Mouse (Mus musculus) liver, embryonic 16.5 days (tissue): ENCODE results near the gene Igtp. TPM values are rescaled to one million over a fixed set of nuclear protein-coding genes. Genes with fewer than 3 reads are reported as not detected.
"Not testable (repeated sequence)": the region's sequence is repeated elsewhere in the genome, so short reads cannot be mapped to it uniquely, and the experiment has no call there.

Source experiments
- ATAC-seq: fragments of 200-750 bp; cut with Nextera tagmentation; 2 replicates; pipeline ENCODE4 v1.8.0; 2017; ENCODE audit warnings: low read depth, mild to moderate bottlenecking, moderate number of reproducible peaks, moderate library complexity
- H3K27ac ChIP-seq: fragments of 300-500 bp; sonication (generic); 2 replicates; pipeline ENCODE4 v1.5.1; 2014; ENCODE audit warnings: mild to moderate bottlenecking, low read length
- H3K27me3 ChIP-seq: fragments of 300-500 bp; sonication (generic); 2 replicates; pipeline ENCODE4 v1.6.1; 2014; ENCODE audit warnings: low read depth, low read length, mixed read lengths; ENCODE audit not compliant: control insufficient read depth, insufficient read depth
- H3K36me3 ChIP-seq: fragments of 300-500 bp; sonication (generic); 2 replicates; pipeline ENCODE4 v1.6.1; 2014; ENCODE audit warnings: mild to moderate bottlenecking; ENCODE audit not compliant: control insufficient read depth, insufficient read depth
- H3K4me1 ChIP-seq: fragments of 300-500 bp; sonication (generic); 2 replicates; pipeline ENCODE4 v1.6.1; 2014; ENCODE audit warnings: low read depth, low read length, mixed read lengths; ENCODE audit not compliant: control insufficient read depth
- H3K4me2 ChIP-seq: fragments of 300-500 bp; sonication (generic); 2 replicates; pipeline ENCODE4 v1.6.1; 2014; ENCODE audit warnings: low read depth, low read length, mixed read lengths
- H3K4me3 ChIP-seq: fragments of 300-500 bp; sonication (generic); 2 replicates; pipeline ENCODE4 v1.5.1; 2014; ENCODE audit warnings: low read depth, mild to moderate bottlenecking, low read length
- H3K9ac ChIP-seq: fragments of 300-500 bp; sonication (generic); 2 replicates; pipeline ENCODE4 v1.6.1; 2014; ENCODE audit warnings: low read depth, low read length
- H3K9me3 ChIP-seq: fragments of 300-500 bp; sonication (generic); replicated peaks from 2 replicates; pipeline ENCODE4 v1.6.1; 2016; ENCODE audit warnings: low read length; ENCODE audit not compliant: control insufficient read depth
- WGBS: fragments of 180-500 bp; shearing (Covaris S2); extraction: QIAGEN DNeasy Blood & Tissue Kit; methylation state at CpG from one replicate; pipeline ENCODE4 v1.1.7; 2014; ENCODE audit not compliant: insufficient replicate concordance; 5-methylcytosine and 5-hydroxymethylcytosine counted together
- polyA plus RNA-seq: library from polyadenylated mRNA; unstranded; fragments of >200 nt; fragmentation: Nextera tagmentation; extraction: Ambion mirVana; gene quantifications from 2 replicates; pipeline ENCODE4 v1.2.1, GENCODE M21; 2015

The Igtp gene
- polyA plus RNA-seq, 1 experiment from 2014 or later: 9.6 TPM

DNA sequence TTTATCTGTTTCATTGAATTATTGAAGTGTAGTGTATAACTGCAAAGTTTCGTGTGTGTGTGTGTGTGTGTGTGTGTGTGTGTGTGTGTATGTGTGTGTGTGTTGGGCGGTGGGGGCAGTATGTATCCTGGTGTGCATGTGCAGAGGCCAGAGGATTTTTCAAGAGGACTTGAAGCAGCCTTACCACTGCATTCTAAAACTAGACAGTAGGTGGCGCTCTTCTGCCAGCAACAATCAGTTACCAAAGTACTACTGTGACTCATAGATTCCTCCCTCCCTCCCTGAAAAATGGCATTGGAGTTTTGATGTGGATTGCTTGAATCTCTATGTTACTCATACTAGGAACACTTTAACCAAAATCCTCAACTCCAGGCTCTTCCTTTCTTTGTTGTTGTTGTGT lies 19.8 kb upstream of the Igtp start:
- 13% methylated on average over 3 of the region's 3 CpGs for WGBS
- H3K9ac ChIP-seq: no peak overlapping the region

DNA sequence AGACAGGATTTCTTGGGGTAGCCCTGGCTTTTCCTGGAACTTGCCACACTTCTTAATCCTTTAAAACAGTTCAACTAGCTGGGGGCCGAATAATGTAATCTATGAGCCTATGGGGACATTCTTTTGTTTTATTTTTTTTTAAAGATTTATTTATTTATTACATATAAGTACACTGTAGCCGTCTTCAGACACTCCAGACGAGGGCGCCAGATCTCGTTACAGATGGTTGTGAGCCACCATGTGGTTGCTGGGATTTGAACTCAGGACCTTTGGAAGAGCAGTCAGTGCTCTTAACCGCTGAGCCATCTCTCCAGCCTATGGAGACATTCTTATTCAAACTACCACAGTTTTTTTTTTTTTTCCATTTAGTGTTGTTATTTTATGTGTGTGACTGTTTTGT lies 19.4 kb upstream of the Igtp start:
- H3K4me3 ChIP-seq, H3K4me2 ChIP-seq, H3K9ac ChIP-seq, H3K4me1 ChIP-seq, H3K27me3 ChIP-seq, H3K9me3 ChIP-seq, H3K27ac ChIP-seq, ATAC-seq: not testable (repeated sequence)
- 80% methylated on average over 6 of the region's 6 CpGs for WGBS
- H3K36me3 ChIP-seq: peaks cover 23% of the 10 kb centered on the region

More for the DNA sequence above, 19.8 kb upstream of the Igtp start:
- Histone ChIP-seq H3K9me3 (no peaks in the 10 kb centered on the region), H3K27ac (no peak overlapping the region), H3K27me3 (no peaks in the 10 kb centered on the region), H3K4me3 (no peak overlapping the region), H3K4me2 (no peak overlapping the region), H3K36me3 (peaks cover 23% of the 10 kb centered on the region), H3K4me1 (no peaks in the 10 kb centered on the region)
- ATAC-seq: no peak; the same call in 1 of the 2 replicates

DNA sequence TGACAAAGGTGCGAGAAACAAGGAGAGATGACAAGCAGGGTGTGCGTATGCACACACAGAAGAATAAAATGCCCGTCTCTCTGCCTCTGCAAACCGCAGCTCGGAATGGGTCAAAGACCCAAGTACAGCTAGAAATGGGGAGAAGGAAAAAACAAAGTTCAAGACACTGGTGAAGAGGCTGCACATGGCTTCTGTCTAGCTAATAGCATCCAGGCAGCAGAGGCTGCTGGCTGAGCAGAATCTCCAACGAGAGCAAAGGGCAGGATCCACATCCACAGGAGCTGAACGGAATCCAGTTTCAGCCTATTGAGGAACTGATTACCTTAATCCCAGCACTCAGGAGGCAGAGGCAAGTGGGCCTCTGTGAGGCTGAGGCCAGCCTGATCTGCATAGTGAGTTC lies 18.6 kb upstream of the Igtp start:
- Histone ChIP-seq H3K4me1 (no peaks in the 10 kb centered on the region), H3K27me3 (no peaks in the 10 kb centered on the region), H3K36me3 (peaks cover 16% of the 10 kb centered on the region), H3K4me2 (no peak overlapping the region), H3K9ac (no peak overlapping the region), H3K9me3 (no peaks in the 10 kb centered on the region), H3K4me3 (no peak overlapping the region), H3K27ac (no peak overlapping the region)
- 85% methylated on average over 7 of the region's 7 CpGs for WGBS
- no peak for ATAC-seq

DNA sequence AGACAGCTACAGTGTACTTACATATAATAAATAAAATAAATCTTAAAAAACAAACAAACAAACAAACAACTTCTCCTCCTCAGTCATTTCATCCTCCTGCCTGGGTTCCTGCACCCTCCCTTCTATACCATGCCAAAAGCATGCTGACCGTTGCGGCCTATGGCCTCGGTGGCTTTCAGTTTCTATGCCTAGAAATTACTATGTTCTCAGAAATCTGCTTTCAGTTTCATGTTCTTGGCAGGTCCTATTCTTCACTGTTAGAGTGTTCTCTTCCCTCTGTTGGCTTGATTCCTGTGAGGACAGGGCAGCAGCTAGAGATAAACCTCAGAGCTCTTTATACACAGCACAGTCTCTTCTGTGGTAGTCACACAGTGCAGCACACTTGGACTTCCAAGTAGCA lies 15.8 kb upstream of the Igtp start:
- Histone ChIP-seq H3K9me3 (no peaks in the 10 kb centered on the region), H3K4me1 (no peaks in the 10 kb centered on the region), H3K4me2 (no peak overlapping the region), H3K4me3 (no peak overlapping the region), H3K27me3 (no peaks in the 10 kb centered on the region), H3K27ac (no peak overlapping the region), H3K36me3 (no peaks in the 10 kb centered on the region; the same call in none of the 2 replicates), H3K9ac (no peak overlapping the region)
- ATAC-seq: 0 out of 2 replicates have a peak, but pooled peaks have one; percentile 19
- 66% methylated on average over 3 of the region's 3 CpGs for WGBS

DNA sequence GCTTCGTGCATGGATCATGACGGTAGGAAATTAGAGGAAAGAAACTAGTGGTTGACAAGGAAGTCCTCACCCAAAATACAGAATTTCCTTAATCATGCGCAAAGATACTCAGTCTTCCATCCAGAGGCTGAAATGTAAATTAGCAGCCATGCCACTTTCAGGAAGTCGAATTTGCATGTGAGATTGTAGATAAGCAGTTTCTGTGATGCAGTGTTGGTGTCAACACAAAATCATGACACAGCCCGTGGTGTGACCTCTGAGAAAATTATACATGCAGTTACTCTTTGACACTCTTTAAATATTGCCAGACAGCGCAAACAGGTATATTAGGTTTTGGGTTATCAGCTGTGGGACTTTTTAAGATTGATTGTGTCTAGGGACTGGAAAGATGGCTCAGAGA lies 9.7 kb upstream of the Igtp start:
- no peak for ATAC-seq
- Histone ChIP-seq H3K9ac (no peak overlapping the region), H3K9me3 (no peaks in the 10 kb centered on the region), H3K36me3 (no peaks in the 10 kb centered on the region), H3K27ac (no peak overlapping the region), H3K4me3 (no peak overlapping the region), H3K27me3 (no peaks in the 10 kb centered on the region), H3K4me1 (no peaks in the 10 kb centered on the region), H3K4me2 (no peak overlapping the region)
- 72% methylated on average over 6 of the region's 6 CpGs for WGBS

- H3K9me3 ChIP-seq: no peaks in the 10 kb centered on the region
- H3K4me3 ChIP-seq: no peak overlapping the region
- WGBS: 54% methylated on average over 3 of the region's 3 CpGs
- no peak overlapping the region for H3K9ac ChIP-seq
- no peak overlapping the region for H3K27ac ChIP-seq
- no peaks in the 10 kb centered on the region for H3K27me3 ChIP-seq
- H3K4me1 ChIP-seq: no peaks in the 10 kb centered on the region
- no peak overlapping the region for H3K4me2 ChIP-seq
- H3K36me3 ChIP-seq: no peaks in the 10 kb centered on the region
- ATAC-seq: no peak
These were observed 6.0 kb upstream of the Igtp start for GRCm38 (mm10) chr11:58193326-58193725.

- Histone ChIP-seq H3K9ac (no peak overlapping the region), H3K4me2 (no peak overlapping the region), H3K9me3 (no peaks in the 10 kb centered on the region), H3K27ac (no peak overlapping the region), H3K36me3 (no peaks in the 10 kb centered on the region), H3K4me3 (no peak overlapping the region), H3K4me1 (peaks cover 3% of the 10 kb centered on the region; the same call in 1 of the 2 replicates), H3K27me3 (no peaks in the 10 kb centered on the region)
- ATAC-seq: no peak
- WGBS: 42% methylated on average over 4 of the region's 4 CpGs
These were observed 5.4 kb upstream of the Igtp start for GRCm38 (mm10) chr11:58193860-58194520.

GRCm38 (mm10) chr11:58198663-58199062 lies 693 bp upstream of the Igtp start:
- H3K27me3 ChIP-seq: no peaks in the 10 kb centered on the region
- no peak overlapping the region for H3K9ac ChIP-seq
- no peaks in the 10 kb centered on the region for H3K9me3 ChIP-seq
- H3K36me3 ChIP-seq: no peaks in the 10 kb centered on the region
- H3K4me1 ChIP-seq: peaks cover 8% of the 10 kb centered on the region; the same call in 1 of the 2 replicates
- WGBS: 99% methylated on average over 4 of the region's 4 CpGs
- peak overlapping the region; percentile 74 for H3K4me3 ChIP-seq
- no peak overlapping the region for H3K27ac ChIP-seq
- peak overlapping the region; percentile 58 for H3K4me2 ChIP-seq
- ATAC-seq: no peak

DNA sequence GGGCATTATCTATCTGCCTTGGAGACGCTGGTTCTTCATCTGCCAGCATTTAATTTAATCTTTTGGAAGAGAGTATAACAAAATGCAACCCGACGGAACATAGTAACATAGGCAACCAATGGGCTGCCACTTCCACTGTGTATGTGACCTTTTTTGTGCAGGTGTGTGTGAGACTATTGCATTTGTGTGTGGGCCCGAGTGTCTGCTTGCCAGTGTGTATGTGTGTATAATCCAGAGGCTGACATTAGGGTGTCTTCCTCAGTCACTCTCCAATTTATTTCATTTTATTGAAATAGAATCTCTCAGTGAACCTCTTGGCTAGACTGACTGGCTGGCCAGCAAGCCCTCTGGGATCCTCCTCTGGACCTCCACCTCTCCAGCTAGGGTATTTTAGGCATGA lies 870 bp downstream of the Igtp start:
- no peaks in the 10 kb centered on the region for H3K36me3 ChIP-seq
- no peaks in the 10 kb centered on the region for H3K9me3 ChIP-seq
- H3K4me2 ChIP-seq: peak overlapping the region; percentile 58
- ATAC-seq: no peak
- H3K27me3 ChIP-seq: no peaks in the 10 kb centered on the region
- WGBS: 69% methylated on average over 4 of the region's 4 CpGs
- H3K9ac ChIP-seq: no peak overlapping the region; the same call in 1 of the 2 replicates
- peaks cover 8% of the 10 kb centered on the region; the same call in 1 of the 2 replicates for H3K4me1 ChIP-seq
- no peak overlapping the region; the same call in 1 of the 2 replicates for H3K4me3 ChIP-seq
- no peak overlapping the region for H3K27ac ChIP-seq
